Mouse (Mus musculus): ENCODE results near the gene Mtf1.

Gene Mtf1

DNA sequence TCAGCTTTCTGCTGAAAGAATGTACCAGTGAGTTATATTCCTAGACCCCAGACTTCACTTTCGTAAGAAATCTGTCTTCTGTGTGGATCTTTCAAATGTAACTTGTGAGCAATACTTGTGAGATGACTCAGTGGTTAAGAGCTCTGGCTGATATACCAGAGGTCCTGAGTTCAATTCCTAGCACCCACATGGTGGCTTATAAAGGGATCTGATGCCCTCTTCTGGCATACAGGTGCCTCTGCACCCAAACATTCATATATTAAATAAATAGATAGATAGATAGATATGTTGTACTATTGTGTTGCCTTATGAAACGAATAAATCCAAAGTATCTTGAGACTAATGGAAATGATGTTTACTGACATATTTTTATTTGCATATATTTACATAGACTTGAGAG, 5.0 kb upstream of the Mtf1 start:
- in situ Hi-C loops (cut with MboI, MseI): loop anchor here (5.0 kb wide), 1 partner anchor 40 kb away; no protein-coding TSS in a partner anchor

DNA sequence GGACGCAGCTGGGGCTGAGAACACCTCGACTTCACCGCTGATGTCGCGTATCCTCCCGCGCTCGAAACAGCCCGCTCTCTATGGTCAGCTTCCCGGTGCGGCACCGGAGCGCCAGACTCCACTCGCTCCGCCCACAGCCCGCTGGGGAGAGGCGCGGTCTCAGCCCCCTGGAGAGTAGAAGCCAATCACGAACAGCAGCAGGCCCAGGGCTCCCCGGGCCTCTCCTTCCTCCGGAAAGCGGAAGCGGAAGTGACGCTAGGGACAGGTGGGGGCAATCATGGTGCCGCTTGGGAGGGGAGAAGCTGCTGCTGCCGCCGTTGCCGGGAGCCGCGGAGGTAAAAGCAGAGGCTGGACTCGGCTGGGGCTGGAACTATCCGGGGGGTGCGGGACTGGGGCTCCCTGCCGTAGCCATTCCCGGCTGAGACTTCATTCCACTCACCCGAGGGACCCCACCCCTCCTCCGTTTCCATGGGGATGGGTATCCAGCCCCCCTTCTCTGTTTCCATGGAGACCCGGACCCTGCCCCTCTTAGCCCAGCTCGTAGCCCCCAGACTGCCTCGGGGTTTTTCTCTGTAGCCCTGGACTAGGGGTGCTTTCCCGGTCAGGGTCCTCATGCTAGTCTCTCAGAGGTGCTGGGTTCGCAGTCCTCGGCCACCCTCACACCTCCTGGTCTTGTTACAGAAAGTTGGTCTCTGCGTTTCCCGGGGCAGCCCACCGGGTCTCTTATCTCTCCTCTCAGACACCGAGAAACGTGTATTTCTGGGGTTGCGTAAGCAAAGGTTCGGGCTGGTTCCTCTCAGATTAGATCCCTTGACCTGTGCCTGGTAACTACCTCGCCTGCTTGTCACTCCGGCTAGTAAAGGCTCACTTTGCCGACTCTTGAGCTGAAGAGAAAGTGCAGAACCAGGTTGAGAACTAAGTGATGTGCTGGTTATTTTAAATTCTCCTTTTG, 681 bp downstream of the Mtf1 start:
- in situ Hi-C loops (cut with MboI, MseI): no loop called here

DNA sequence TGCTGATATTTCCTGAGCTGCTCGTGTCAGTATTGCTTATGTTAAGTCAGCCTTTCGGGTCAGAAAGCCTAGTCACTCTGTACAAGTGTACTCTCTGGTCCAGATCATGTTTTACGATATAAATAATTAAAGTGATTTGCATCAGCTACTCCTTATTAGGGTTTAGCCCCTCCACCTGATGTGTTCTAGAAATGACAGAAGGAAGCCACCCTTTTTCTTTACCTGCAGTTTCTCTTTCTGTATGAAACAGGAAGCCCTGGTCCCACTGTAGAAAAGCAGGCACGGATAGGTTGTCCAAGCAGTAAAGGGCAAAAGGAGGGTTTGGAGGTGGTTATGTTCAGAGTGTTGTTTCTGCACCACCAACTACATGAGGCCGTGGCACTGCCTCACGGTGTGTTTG, 1.5 kb downstream of the Mtf1 start:
- in situ Hi-C loops (cut with MboI, MseI): no loop called here

DNA sequence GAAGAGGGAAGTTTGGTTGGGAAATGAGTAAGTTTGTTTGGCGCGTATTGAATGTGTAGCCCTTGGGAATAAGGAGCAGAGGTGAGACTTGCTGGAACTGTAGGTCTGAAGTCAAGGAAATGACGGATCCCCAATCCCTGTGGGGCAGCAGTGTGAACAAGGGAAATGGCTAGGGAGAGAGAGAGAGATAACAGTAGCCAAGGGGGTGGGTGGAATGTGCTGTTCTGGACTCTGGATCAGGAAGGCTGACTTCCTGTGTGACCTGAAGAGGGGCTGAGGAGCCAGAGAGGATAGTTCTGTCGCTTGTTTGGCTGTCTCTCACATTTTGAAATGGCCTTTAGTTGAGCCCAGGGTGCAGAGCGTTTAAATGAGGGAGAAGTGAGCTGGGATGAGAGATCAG, 6.6 kb downstream of the Mtf1 start:
- in situ Hi-C loops (cut with MboI, MseI): loop anchor here (5.0 kb wide), 1 partner anchor 39 kb away; no protein-coding TSS in a partner anchor

DNA sequence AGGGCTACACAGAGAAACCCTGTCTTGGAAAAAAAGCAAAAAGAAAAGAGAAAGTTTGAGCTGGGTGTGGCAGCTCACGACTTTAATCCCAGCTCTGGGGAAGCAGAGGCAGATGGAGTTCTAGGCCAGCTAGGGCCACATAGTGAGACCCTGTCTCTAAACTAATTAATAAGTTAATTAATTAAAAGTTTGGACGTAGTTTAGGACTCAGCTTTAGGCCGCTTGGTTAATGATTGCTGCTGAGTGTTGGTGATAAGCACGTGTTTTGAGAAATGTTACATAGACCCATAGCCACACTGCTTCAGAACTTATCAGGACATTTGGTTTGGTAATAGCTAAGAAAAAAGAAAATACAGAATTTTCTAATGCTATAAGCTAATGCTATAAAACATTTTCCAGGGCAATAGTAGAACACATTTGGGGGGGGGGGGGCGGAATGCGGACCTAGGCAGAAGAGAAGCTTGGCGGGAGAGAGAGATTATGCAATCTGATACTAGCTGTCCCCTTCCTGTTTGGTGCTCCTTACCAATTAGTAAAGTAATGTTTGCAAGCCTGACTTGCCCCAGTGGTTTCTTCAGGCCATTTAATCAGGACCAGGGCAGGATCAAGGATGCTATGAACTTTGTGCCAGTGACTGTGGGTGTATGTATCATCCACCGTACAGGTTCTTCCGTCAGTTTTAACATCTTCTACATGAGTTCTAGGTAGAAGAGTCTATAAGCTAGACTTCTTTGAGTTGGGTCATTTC, 7.4 kb downstream of the Mtf1 start:
- in situ Hi-C loops (cut with MboI, MseI): loop anchor here (5.0 kb wide), 1 partner anchor 38 kb away; no protein-coding TSS in a partner anchor

DNA sequence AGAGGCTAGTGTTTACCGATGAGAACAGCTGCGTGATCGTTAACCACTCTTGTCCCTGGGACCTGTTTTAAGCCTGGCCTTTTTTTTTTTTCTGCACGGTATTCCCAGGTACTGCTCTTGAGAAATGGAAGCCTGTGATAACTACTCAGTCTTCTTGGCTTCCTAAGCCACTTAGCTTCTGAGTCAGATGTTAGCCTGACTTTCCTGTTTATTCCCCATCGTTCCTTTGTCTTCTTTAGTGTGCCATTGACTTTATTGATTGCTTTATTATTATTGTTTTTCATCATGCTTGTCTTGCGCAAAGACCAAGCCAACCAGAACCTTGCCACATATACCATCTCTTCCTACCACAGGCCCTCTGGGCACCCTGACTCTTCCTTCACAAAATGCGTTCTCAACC, 8.2 kb downstream of the Mtf1 start:
- in situ Hi-C loops (cut with MboI, MseI): no loop called here

DNA sequence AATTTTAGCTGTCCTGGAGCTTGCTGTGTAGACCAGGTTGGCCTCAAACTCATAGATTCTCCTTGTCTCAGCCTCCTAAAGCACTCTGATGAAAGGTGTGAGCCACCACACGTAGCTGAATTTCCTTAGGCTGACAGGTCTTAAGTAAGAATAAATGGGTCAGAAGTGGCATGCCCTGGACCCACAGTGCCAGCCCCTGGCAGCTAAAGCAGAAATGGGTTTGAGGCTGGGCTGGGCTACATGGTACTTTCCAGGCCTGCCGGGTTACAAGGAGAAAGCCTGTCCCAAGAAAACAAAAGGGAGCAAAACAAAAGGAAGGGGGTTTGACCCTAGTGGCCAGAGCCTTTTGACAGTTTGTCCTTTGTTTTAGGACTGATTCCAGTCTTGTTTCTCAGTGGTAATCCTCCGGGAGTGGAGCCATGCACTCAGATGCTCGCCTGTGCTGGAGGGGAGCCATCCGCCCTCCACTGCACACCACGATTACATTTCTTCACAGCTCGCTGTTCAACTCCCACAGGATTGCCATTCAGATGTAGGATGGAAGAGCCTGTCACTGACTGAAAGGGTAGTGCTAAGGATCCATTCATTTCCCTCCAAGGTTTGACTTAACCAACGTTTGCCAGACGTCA, 9.6 kb downstream of the Mtf1 start:
- in situ Hi-C loops (cut with MboI, MseI): no loop called here

DNA sequence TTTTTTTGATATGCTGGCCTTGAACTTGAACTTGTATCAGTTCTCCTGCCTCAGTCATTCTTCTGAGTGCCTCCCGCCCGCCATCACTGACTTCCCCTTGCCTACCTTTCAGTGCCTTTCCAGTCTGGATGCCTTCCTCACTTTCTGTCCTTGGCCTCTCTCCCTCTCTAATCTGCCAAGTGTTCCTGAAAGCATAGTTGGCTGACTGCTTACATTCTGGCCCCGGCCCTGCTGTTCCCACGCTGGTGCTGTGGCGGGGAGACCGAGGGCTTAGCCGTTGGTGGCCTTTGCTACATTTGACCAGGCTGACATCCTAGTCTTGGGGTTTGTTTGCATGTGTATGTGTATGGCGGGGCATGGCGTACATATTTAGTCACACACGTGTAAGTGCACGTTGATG, 14.0 kb downstream of the Mtf1 start:
- in situ Hi-C loops (cut with MboI, MseI): no loop called here

DNA sequence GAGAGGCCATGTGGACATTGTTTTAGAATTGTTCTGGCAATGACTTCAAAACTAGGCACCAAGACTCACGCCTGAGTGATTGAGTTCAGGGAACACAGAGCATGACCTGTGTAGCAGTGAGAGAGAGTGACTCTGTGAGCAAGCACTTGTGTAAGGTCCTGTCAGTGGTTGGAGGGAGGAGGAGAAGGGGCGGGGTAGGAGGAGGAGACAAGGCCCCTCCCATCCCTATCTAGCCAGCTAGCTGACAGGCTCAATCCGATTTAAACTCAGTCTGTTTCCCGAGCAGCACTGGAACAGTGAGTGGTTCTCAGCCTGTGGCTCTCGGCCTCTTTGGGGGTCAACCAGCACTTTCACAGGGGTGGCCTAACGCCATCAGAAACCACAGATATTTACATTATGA, 15.9 kb downstream of the Mtf1 start:
- in situ Hi-C loops (cut with MboI, MseI): no loop called here

DNA sequence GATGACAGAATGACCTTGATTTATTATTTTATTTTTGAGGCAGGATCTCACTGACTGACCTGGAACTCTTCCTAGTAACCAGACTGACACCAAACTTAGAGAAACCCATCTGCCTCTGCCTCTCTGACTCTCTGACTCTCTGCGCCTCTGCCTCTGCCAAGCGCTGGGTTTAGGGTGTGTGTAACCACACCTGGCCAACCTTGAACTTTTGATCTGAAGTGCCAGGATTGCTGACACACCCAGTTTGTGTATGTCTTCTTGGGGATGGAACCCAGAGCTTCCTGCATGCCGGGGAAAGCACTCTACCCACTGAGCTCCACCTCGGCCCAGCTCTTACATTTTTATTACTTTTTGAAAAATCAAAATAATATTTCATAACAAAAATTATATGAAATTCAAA, 16.9 kb downstream of the Mtf1 start:
- in situ Hi-C loops (cut with MboI, MseI): no loop called here

DNA sequence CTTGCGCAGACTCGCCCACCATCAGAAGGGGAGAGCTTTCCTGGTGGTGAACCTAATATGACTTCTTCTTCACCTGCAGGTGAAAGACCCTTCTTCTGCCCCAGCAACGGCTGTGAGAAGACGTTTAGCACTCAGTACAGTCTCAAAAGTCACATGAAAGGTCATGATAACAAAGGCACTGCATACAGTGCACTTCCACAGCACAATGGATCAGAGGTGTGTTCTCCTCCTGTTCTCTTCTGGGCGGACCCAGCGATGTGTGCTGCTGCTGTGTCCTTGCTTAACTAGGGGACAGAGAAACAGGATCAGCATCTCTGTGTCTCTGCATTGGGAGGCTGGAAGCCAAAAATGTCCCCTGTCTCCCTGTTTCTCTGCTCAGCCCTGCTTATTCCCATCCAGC, 23.1 kb downstream of the Mtf1 start:
- in situ Hi-C loops (cut with MboI, MseI): no loop called here

DNA sequence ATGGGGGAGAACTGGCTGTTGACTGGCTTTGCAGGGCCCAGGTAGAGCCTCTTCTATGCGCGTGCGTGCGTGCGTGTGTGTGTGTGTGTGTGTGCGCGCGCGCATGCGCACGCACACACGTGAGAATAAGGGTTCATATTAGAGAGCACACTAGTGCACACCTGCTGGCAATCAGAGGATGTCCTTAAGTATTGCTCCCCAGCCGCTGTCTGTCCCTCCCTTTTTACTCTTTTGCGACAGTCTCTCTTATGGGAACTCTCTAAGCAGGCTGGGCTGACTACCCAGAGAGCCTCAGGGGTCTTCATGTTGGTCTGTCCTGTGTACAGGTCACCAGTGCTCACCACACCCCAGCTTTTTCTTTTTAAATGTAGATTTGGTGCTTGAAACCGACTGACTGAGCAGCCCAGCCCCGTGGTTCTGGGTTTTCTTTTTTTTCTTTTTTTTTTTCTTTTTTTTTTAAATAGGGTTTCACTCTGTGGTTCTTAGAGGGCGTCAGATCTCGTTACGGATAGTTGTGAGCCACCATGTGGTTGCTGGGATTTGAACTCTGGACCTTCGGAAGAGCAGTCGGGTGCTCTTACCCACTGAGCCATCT, 23.6 kb downstream of the Mtf1 start:
- in situ Hi-C loops (cut with MboI, MseI): no loop called here

DNA sequence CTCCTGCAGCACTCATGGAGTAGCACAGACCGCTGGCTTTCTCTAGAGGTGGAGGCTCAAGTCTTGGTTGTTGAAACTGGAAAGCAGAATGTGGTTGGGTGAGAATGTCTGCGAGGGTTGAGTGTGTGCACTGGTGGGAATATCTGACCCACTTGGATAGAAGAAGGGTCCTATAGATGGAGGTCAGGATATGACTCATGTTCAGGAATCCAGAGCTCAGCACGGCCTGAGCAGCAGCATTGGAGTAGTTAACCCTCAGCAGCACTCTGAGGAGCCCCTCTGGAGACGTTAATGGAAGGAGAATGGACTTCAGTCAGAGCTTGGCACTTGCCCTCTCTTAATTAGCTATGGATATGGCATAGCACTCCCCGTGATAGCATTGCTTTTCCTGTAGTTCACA, 27.8 kb downstream of the Mtf1 start:
- in situ Hi-C loops (cut with MboI, MseI): no loop called here

DNA sequence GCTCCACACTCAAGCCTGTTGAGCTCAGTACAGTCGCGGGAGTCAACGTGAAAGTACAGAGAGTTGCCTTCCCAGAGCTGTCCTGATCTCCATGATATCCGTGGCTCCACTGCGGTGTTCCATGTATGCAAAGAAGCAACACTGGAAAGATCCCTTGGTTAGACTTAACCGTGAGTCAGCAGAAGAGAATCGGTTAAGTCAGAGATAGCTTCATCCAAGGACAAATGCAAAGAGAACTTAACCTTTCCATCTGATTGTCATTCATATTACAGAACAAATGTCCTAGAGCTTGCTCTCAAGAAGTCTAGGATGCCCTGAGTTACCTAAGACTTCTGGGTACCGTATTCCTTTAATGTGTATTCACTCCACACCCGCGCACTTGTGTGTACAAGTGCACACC, 30.9 kb downstream of the Mtf1 start:
- in situ Hi-C loops (cut with MboI, MseI): no loop called here

DNA sequence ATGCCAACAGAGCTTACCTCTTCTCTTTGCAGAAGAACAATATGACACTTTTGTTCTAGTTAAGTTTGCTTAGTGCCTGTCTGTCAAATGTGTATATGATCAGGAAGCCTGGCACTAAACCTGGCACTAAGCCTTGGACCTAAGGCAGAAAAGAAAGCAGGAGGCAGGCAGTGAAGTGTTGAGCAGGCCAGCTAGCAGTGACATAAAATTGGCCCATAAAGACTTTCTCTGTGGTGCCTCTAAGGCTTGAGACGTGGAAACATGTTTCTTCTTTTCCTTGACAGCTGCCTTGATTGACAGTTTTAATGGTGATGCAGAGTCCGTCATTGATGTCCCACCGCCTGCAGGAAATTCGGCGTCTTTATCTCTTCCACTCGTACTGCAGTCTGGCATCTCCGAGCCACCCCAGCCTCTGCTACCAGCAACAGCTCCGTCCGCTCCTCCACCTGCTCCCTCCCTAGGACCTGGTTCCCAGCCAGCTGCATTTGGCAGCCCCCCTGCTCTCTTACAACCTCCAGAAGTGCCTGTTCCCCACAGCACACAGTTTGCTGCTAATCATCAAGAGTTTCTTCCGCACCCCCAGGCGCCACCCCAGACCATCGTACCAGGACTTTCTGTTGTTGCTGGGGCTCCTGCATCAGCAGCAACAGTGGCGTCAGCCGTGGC, 36.3 kb downstream of the Mtf1 start:
- in situ Hi-C loops (cut with MboI, MseI): no loop called here

DNA sequence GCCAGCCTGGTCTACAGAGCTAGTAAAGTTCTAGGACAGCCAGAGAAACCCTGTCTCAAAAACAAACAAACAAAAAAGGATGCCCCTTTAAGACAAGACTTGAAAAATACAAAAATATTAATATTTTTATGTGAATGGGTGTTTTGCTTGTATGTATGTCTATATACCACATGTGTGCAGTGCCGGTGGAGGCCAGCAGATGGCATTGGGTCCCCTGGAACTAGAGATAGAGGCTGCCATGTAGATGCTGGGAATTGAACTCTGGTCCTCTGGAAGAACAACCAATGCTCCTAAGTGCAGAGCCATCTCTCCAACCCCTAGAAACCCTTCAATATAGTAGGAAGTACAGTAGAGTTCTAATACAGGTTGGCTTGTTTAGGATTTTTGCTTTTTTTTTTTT, 39.1 kb downstream of the Mtf1 start:
- in situ Hi-C loops (cut with MboI, MseI): no loop called here

DNA sequence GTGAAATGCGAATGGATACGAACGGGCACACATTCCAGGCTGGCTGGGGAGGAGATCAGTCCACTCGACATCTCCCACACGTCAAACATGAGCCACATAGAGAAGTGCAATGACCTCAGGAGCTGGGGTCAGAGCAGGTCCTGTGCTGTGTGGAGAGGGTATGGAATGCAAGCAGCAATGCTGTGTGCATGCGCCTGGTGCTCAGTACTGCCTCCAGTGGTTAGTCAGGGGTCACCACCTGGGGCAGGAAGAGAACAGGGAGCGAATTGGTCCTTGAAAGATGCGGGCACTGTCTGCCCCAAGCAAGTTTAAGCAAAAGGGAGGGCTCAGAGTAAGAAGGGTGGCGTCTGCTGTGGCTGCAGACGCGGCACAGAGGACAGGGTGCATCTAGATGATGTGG, 41.6 kb downstream of the Mtf1 start:
- in situ Hi-C loops (cut with MboI, MseI): no loop called here

DNA sequence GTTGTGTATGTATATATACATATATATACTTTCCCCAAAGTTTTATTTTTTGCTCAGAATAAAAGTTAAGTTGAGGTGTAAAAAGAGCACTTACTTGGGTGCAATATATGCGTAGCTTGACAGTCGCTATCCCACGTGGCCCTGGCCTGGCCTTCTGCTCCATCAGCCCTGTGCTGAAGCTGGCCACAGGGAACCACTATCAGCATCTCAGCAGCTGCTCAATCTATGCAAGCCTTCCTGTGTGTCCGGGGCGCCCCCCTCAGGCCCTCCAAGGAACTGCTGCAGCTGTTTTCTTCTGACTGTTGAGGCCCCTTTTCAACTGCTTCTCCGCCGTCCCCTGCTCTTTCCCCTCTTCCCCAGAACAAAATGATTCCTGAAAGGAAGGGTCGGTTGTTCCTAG, 45.7 kb downstream of the Mtf1 start:
- in situ Hi-C loops (cut with MboI, MseI): loop anchor here (5.0 kb wide), 1 partner anchor 40 kb away; no protein-coding TSS in a partner anchor

DNA sequence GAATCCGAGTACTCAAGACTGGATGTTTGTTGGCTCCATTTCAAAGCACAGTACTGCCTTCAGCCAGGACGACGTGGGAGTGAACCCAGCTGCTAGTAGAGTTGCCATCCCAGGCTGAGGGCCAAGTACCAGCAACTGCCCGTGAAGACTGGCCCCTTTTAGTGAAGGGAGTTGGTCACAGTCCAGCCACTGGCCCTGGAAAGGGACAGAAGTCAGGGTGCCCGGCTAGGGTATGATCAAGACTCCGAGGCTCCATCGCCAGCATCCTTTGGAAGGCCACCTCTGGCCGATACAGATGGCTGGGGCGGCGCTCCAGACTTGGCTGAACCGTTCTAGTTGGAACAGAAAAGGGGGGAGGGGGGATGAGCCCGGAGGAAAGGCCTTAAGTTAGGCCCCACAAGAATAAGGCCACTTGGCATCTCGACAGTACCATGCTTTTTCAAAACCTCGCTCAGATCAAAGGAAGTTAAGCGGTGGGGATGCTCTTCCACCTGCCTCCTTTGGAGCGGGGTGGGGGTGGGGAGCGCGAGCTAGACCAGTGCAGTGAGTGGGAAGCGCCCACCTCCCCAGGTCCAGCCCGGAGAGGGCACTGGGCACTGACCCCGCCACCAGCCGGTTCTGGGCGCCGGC, 47.8 kb downstream of the Mtf1 start:
- in situ Hi-C loops (cut with MboI, MseI): loop anchor here (5.0 to 10.0 kb wide), 2 partner anchors 42 to 275 kb away; partner anchors contain the start of gene Zc3h12a

DNA sequence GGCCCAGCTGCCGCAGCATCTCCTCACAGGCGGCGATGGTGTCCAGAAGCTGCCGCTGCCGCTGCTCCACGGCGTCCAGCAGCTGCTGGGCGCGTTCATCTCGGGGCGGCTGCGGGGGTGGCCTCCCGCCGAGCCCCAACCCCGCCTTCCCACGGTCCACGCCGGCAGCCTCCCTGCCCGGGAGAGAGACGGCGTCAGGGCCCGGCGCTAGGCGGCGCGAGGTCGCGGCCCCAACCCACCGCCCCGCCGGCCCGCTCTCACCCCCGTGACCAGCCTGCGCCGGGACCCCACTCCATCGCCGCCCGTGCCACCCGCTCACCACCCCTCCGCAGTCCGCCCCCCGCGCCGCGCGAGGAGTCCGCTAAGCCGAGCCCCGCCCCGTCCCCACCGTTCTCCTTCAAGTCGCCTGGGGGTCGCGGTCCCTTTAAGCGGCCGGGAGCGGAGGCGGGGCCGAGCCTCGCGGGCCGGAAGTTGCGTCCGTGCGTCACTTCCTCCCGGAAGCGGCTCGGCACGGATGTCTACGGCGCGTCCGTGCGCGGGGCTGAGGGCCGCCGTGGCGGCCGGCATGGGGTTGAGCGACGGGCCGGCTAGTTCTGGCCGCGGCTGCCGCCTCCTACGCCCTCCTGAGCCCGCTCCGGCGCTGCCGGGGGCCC, 48.5 kb downstream of the Mtf1 start, which contains the start of gene Yrdc:
TSS of gene Yrdc (plus strand) at position 419 of the 653 bp plus-strand sequence.
- in situ Hi-C loops (cut with MboI, MseI): loop anchor here (10.0 kb wide), 1 partner anchor 274 kb away; the partner anchor contains the start of gene Zc3h12a
